Mouse (Mus musculus) hindbrain, embryonic 16.5 days (tissue): ENCODE results near the gene Ccdc184. TPM values are rescaled to one million over a fixed set of nuclear protein-coding genes. Genes with fewer than 3 reads are reported as not detected.
A peak's percentile ranks its signal among the peaks of the same experiment; 100 is the strongest.

Experiments used
- ATAC-seq: fragments of 200-750 bp; cut with Nextera tagmentation; 2 replicates; pipeline ENCODE4 v1.8.0; 2017; ENCODE audit warnings: moderate TSS enrichment, moderate library complexity
- H3K27ac ChIP-seq: fragments of 300-500 bp; sonication (generic); 2 replicates; pipeline ENCODE4 v1.5.1; 2014; ENCODE audit warnings: low read depth, mild to moderate bottlenecking, control low read depth, low read length, moderate library complexity
- H3K27me3 ChIP-seq: fragments of 300-500 bp; sonication (generic); replicated peaks from 2 replicates; pipeline ENCODE4 v1.6.1; 2014; ENCODE audit warnings: low read length; ENCODE audit not compliant: control insufficient read depth, insufficient read depth
- H3K36me3 ChIP-seq: fragments of 300-500 bp; sonication (generic); 2 replicates; pipeline ENCODE4 v1.6.1; 2014; ENCODE audit warnings: mild to moderate bottlenecking, low read length, moderate library complexity, mixed read lengths; ENCODE audit not compliant: control insufficient read depth, insufficient read depth
- H3K4me1 ChIP-seq: fragments of 300-500 bp; sonication (generic); 2 replicates; pipeline ENCODE4 v1.6.1; 2014; ENCODE audit warnings: low read depth, low read length; ENCODE audit not compliant: control insufficient read depth, insufficient read depth
- H3K4me2 ChIP-seq: fragments of 300-500 bp; sonication (generic); 2 replicates; pipeline ENCODE4 v1.6.1; 2014; ENCODE audit warnings: mild to moderate bottlenecking, low read length, control low read depth, moderate library complexity
- H3K4me3 ChIP-seq: fragments of 300-500 bp; sonication (generic); 2 replicates; pipeline ENCODE4 v1.5.1; 2014; ENCODE audit warnings: mild to moderate bottlenecking, low read length, control low read depth, moderate library complexity
- H3K9ac ChIP-seq: fragments of 300-500 bp; sonication (generic); 2 replicates; pipeline ENCODE4 v1.6.1; 2014; ENCODE audit warnings: low read depth, mild to moderate bottlenecking, control low read depth, low read length, moderate library complexity
- H3K9me3 ChIP-seq: fragments of 300-500 bp; sonication (generic); 2 replicates; pipeline ENCODE4 v1.6.1; 2014; ENCODE audit warnings: mild to moderate bottlenecking, low read length, moderate library complexity; ENCODE audit not compliant: control insufficient read depth
- WGBS: fragments of 180-500 bp; shearing (Covaris S2); extraction: QIAGEN DNeasy Blood & Tissue Kit; methylation state at CpG from one replicate; pipeline ENCODE4 v1.1.7; 2014; 5-methylcytosine and 5-hydroxymethylcytosine counted together
- polyA plus RNA-seq: library from polyadenylated mRNA; unstranded; fragments of >200 nt; fragmentation: Nextera tagmentation; extraction: Ambion mirVana; gene quantifications from 2 replicates; pipeline ENCODE4 v1.2.1, GENCODE M21; 2015

The Ccdc184 gene
- polyA plus RNA-seq, 1 experiment from 2014 or later: 139 TPM

DNA sequence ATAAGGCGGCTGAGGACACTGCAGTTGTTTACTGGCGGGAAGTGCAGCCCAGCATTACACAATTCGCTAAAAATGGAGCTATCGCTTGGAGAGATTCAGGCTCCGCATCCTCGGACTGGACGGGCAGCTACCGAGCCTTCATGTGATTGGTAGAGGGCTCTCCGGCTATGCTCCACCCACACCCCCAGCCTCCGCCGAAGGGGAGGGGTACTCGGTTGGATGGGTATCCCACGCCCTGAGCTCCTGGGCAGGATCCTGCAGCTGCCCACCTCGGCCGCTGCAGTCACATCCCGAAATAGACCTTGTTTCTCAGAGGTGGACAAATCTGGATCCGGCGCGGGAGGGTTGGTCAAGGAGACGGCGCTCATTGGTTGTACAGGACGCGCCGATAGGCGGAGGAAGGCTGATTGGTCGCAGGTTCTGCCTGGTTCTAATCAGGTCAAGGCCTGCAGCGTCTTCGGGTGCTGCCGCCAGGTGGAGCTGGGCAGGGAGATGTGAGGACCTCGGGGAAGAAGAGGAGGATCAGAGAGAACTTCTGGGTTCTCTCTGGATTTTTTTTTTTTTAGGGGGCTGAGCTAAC is 14.3 kb downstream of the Ccdc184 start:
- peak; percentile 99 for ATAC-seq
- Histone ChIP-seq H3K27me3 (0 out of 2 replicates have a peak, but pooled peaks cover 2% of the 10 kb centered on the region), H3K4me2 (peak overlapping the region; percentile 86), H3K36me3 (no peaks in the 10 kb centered on the region), H3K9ac (peak overlapping the region; percentile 49), H3K4me1 (peaks cover 3% of the 10 kb centered on the region), H3K9me3 (no peaks in the 10 kb centered on the region), H3K27ac (peak overlapping the region; percentile 63), H3K4me3 (peak overlapping the region; percentile 41)
- under 1% methylated on average over 30 of the region's 30 CpGs for WGBS

DNA sequence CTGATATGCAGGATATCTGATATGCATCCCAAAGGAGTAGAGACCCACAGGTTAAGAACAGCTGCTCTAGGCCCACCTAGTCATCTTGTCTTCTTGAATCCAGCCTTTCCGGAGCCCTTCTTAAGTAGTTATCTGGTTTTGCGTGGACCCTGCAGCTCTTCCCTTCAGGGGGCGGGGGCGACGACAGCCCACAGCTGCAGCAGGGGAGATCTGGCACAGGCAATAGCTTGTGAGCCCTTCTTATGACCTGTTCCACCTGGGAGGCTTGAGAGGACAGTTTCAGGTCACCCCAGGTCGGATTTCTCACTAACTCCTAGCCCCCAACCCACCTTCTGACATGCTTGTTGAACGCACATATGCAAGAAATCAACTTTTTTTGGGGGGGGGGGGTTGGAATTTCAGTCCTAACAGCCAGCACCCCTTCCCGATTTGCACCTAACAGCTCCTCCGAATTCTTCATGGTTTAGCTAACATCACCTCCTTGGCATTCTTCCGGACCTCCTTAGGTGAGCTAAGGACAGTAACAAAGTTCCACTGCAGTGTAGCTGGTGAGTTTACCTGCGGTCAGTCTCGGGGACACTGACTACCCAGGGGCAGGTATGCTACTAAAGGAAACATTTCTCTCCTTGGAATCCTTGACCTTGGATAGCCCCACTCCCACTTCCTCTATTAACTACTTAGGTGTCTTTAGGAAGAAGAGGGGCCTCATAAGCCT is 15.1 kb downstream of the Ccdc184 start:
- WGBS: 75% methylated on average over 12 of the region's 12 CpGs
- no peak overlapping the region for H3K4me3 ChIP-seq
- no peak for ATAC-seq

DNA sequence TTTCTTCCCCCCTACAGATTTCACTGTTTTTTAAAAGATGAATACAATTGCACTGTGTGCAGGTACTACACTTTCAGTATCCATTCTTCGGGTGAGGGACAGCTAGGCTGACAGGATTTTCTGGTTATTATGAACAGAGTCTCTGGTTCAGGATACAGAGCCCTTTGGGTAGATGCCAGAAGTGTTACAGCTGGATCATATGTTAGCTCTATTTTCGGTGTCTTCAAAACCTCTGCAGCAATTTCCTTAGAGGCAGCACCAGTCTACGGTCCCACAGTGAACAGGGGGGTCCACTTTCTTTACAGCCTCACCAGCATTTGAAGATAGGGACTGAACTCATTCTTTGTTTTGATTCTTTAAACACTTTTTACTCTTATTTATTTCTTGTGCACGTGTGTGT is 17.5 kb downstream of the Ccdc184 start:
- 75% methylated on average over 4 of the region's 4 CpGs for WGBS
- Histone ChIP-seq H3K4me2 (no peak overlapping the region), H3K4me3 (no peak overlapping the region), H3K27me3 (no peaks in the 10 kb centered on the region), H3K36me3 (no peaks in the 10 kb centered on the region), H3K27ac (no peak overlapping the region), H3K9ac (no peak overlapping the region), H3K9me3 (no peaks in the 10 kb centered on the region), H3K4me1 (peaks cover 3% of the 10 kb centered on the region)
- ATAC-seq: no peak

More for the DNA sequence above, 15.1 kb downstream of the Ccdc184 start:
- Histone ChIP-seq H3K4me1 (peaks cover 3% of the 10 kb centered on the region), H3K4me2 (no peak overlapping the region; the same call in 1 of the 2 replicates), H3K36me3 (no peaks in the 10 kb centered on the region), H3K27me3 (no peaks in the 10 kb centered on the region), H3K27ac (no peak overlapping the region), H3K9ac (no peak overlapping the region), H3K9me3 (no peaks in the 10 kb centered on the region)

DNA sequence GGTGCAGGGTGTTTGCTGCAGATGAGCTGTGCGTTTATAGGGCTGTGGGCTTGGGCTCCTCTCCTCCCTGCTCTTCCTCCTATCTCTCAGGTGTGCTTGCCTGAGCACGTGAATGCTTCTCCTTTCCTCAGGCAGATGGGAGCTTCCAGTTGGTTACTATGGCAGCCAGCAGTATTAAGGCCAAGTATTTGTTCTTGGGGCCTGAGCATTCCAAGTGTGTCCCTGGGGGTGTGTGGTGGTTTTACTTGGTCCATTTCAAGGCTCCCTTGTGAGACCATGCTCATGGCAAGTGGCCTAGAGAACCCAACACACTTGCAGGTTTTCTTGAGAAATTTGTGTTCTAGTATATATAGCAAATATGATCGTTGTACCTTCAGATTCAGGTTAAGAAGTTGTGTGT is 28.5 kb downstream of the Ccdc184 start, which contains the start of gene Olfr288:
Gene Olfr288, minus strand, starts transcription at position 101 of the 400 bp plus-strand sequence.
- H3K27ac ChIP-seq: no peak within 1 kb of the TSS
- H3K4me1 ChIP-seq: no peaks in the 10 kb centered on the region
- WGBS: 56% methylated on average over 3 of the region's 3 CpGs
- no peak within 1 kb of the TSS for H3K4me3 ChIP-seq
- ATAC-seq: no peak
- no peaks in the 10 kb centered on the region for H3K27me3 ChIP-seq
- no peaks in the 10 kb centered on the region for H3K9me3 ChIP-seq
- H3K4me2 ChIP-seq: no peak within 1 kb of the TSS
- no peaks in the 10 kb centered on the region for H3K36me3 ChIP-seq
- H3K9ac ChIP-seq: no peak within 1 kb of the TSS

DNA sequence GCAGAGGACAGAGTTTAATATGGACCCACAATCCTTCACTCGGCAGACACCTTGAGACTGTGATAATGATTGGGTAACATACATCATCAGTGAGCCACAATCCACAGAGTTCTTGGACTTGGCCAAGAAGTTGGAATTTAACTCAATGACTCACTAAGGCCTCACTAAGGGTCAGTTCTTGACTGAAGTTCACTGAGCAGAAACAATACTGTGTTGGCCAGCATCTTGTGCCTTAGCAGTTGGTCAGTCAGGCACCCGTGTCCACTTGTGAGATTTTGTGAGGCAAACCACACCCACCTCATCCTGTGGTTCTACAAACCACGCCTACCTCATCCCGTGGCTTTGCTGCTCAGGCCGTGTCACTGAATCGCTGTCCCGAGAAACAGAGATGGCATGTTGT is 42.7 kb downstream of the Ccdc184 start:
- no peaks in the 10 kb centered on the region for H3K4me1 ChIP-seq
- WGBS: 86% methylated on average over 7 of the region's 7 CpGs
- no peak overlapping the region for H3K9ac ChIP-seq
- no peaks in the 10 kb centered on the region for H3K9me3 ChIP-seq
- H3K27ac ChIP-seq: no peak overlapping the region
- H3K36me3 ChIP-seq: no peaks in the 10 kb centered on the region
- H3K4me2 ChIP-seq: no peak overlapping the region
- no peaks in the 10 kb centered on the region for H3K27me3 ChIP-seq
- ATAC-seq: no peak
- H3K4me3 ChIP-seq: no peak overlapping the region

DNA sequence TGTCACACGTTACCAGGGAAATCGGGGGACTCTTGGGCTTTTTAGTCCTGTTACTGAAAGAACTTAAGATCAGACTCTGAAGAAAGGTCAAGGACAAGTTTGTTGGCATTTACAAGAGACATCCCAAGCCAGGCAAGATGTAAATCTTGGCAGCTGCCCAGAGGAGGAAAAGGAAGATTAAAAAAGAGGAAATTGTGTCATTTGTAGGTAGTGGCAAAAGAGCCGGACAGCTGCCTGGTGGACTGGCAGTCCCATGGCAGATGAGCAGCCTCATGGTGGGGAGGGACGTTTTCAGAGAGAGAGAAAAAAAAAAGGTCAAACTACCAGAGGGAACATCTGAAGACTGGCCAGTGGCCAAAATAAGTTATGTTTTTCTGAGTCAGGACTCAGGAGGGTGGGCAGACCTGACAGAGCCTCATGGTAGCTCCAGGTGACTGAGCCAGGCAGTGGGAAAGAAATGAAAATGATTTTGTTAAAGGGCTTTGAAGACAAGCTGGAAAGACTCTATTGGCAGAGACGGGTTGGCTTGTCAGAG is 46.4 kb downstream of the Ccdc184 start:
- no peak for ATAC-seq
- 76% methylated on average over 5 of the region's 5 CpGs for WGBS
- no peak overlapping the region for H3K9ac ChIP-seq
- no peaks in the 10 kb centered on the region for H3K9me3 ChIP-seq
- H3K4me3 ChIP-seq: no peak overlapping the region
- H3K36me3 ChIP-seq: no peaks in the 10 kb centered on the region
- no peaks in the 10 kb centered on the region for H3K27me3 ChIP-seq
- H3K4me2 ChIP-seq: no peak overlapping the region
- no peak overlapping the region for H3K27ac ChIP-seq
- no peaks in the 10 kb centered on the region for H3K4me1 ChIP-seq

DNA sequence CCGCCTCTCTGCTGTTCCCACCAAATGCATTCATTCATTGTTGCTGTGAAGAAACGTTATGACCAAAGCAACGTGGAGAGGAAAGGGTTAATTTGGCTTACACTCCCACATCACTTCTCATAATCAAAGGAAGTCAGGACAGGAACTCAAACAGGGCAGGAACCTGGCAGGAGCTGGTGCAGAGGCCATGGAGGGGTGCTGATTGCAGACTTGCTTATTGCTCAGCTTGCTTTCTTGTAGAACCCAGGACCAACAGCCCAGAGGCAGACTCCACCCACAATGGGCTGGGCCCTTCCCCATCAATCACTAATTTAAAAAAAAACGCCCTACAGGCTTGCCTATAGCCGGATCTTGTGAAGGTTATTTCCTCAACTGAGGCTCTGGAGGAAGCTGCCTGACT is 47.2 kb downstream of the Ccdc184 start:
- Histone ChIP-seq H3K4me2 (no peak overlapping the region), H3K27ac (no peak overlapping the region), H3K36me3 (no peaks in the 10 kb centered on the region), H3K9ac (no peak overlapping the region), H3K27me3 (no peaks in the 10 kb centered on the region), H3K4me1 (no peaks in the 10 kb centered on the region), H3K4me3 (no peak overlapping the region), H3K9me3 (no peaks in the 10 kb centered on the region)
- ATAC-seq: no peak
- 77% methylated on average over 5 of the region's 5 CpGs for WGBS

Other genes starting within 250 kb of the Ccdc184 start
- 58.3 and 60.6 TPM in 2 replicates for gene Tmem106c, start 203.0 kb upstream of the Ccdc184 start, polyA plus RNA-seq
- 11.9 and 43.4 TPM in 2 replicates for gene Col2a1, start 162.5 kb upstream of the Ccdc184 start, polyA plus RNA-seq
- gene Pfkm, start 74.6 kb upstream of the Ccdc184 start, polyA plus RNA-seq: 99.4 and 106 TPM in 2 replicates
- 17.3 and 18.9 TPM in 2 replicates for gene Senp1, start 73.4 kb upstream of the Ccdc184 start, polyA plus RNA-seq
- 61.0 and 64.4 TPM in 2 replicates for gene Asb8, start 1.5 kb upstream of the Ccdc184 start, polyA plus RNA-seq
- not detected in 2 replicates for gene Olfr288, start 28.4 kb downstream of the Ccdc184 start, polyA plus RNA-seq
- gene Gm44579, start 53.8 kb downstream of the Ccdc184 start, polyA plus RNA-seq: not detected in 2 replicates
- gene Olfr287, start 53.9 kb downstream of the Ccdc184 start, polyA plus RNA-seq: 0.42 and 1.0 TPM in 2 replicates
- gene Olfr286, start 67.3 kb downstream of the Ccdc184 start, polyA plus RNA-seq: not detected in 2 replicates
- not detected in 2 replicates for gene H1fnt, start 90.1 kb downstream of the Ccdc184 start, polyA plus RNA-seq
- gene Zfp641, start 129.0 kb downstream of the Ccdc184 start, polyA plus RNA-seq: 11.2 and 13.1 TPM in 2 replicates
- gene Olfr285, start 150.2 kb downstream of the Ccdc184 start, polyA plus RNA-seq: not detected in 2 replicates
- not detected in 2 replicates for gene Olfr284, start 173.8 kb downstream of the Ccdc184 start, polyA plus RNA-seq
- not detected in 2 replicates for gene Olfr283, start 213.8 kb downstream of the Ccdc184 start, polyA plus RNA-seq